Mouse (Mus musculus): Measurements from ENCODE around the gene Slc43a1.
"Not testable (repeated sequence)": the region's sequence is repeated elsewhere in the genome, so short reads cannot be mapped to it uniquely, and the experiment has no call there.

The Slc43a1 gene

GRCm38 (mm10) chr2:84896686-84897085 lies 58.0 kb downstream of the Slc43a1 start:
- DNase-seq (ENCODE audit: low spot score) = not testable (repeated sequence)

- no peak for DNase-seq (ENCODE audit: low spot score)
These were observed 74.1 kb downstream of the Slc43a1 start for GRCm38 (mm10) chr2:84912722-84913121.
